Mouse (Mus musculus) thymus, postnatal 25 days (tissue): ENCODE results near the gene Scgb1b12.
"Not testable (repeated sequence)": the region's sequence is repeated elsewhere in the genome, so short reads cannot be mapped to it uniquely, and the experiment has no call there.

Source experiments
- DNase-seq: peaks from one replicate; pipeline ENCODE4 v3.0.0; 2022

The Scgb1b12 gene

GRCm38 (mm10) chr7:32333882-32334281 is at the start of gene Scgb1b12:
TSS of gene Scgb1b12 (plus strand) at chr7:32334182.
- not testable (repeated sequence) for DNase-seq

- not testable (repeated sequence) for DNase-seq
Observed at GRCm38 (mm10) chr7:32327145-32327544, 6.8 kb upstream of the Scgb1b12 start, which contains the start of gene Scgb2b12. TSS of gene Scgb2b12 (minus strand) at chr7:32327245.
